Mouse (Mus musculus) cortical plate, adult 2 months (tissue): ENCODE results near the gene Parva.

Experiments
- CTCF ChIP-seq: fragments of 200-500 bp; IDR thresholded peaks from 2 replicates; pipeline ENCODE4 v1.5.1; 2011; ENCODE audit warnings: mild to moderate bottlenecking, control low read depth, low read length; ENCODE audit not compliant: insufficient read depth; ENCODE audit errors: extremely low read depth
- POLR2A ChIP-seq: fragments of 200-500 bp; IDR thresholded peaks from 2 replicates; pipeline ENCODE4 v1.6.1; 2011; ENCODE audit warnings: mild to moderate bottlenecking, low read length, control low read depth; ENCODE audit not compliant: insufficient read depth; ENCODE audit errors: extremely low read depth

DNA sequence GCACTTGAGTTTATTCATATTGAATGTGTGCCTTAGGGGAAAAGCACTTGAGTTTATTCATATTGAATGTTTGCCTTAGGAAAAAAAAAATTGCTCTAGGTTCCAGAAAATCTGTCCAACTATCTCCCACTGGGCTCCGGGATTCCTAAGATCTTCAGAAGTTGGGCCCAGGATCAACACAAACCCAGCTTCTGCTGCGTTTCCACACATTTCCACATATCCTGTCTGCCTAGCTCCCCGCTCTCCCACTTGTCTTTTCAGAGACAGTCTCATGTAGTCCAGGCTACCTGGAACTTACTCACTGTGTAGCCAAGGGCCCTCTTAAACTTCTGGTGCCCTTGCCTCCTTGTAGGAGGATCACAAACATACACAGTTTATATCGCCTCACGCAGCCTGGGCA lies 175.7 kb downstream of the Parva start:
- TF ChIP-seq CTCF = no peak
- no peak for TF ChIP-seq POLR2A
